Mouse (Mus musculus): ENCODE measurements around the gene Itsn1. TPM values are rescaled to one million over a fixed set of nuclear protein-coding genes. Genes with fewer than 3 reads are reported as not detected.

Itsn1 gene
- polyA plus RNA-seq, 1 experiment from 2014 or later: 48.3 TPM

- ATAC-seq (ENCODE audit: low read depth) (no peak), DNase-seq (no peak)
- H3K9ac ChIP-seq: no peak overlapping the region
- H3K36me3 ChIP-seq: no peaks in the 10 kb centered on the region
- no peaks in the 10 kb centered on the region for H3K4me1 ChIP-seq (replicated peaks)
- H3K4me3 ChIP-seq (replicated peaks): no peak overlapping the region
- H3K4me2 ChIP-seq: no peak overlapping the region
- no peak overlapping the region for H3K27ac ChIP-seq
- H3K27me3 ChIP-seq: peaks cover 10% of the 10 kb centered on the region; the same call in 1 of the 2 replicates
- no peaks in the 10 kb centered on the region; the same call in 1 of the 2 replicates for H3K9me3 ChIP-seq (replicated peaks)
- WGBS (ENCODE audit: insufficient replicate concordance): 74% methylated on average over 15 of the region's 15 CpGs
These were observed 180.7 kb downstream of the Itsn1 start for GRCm38 (mm10) chr16:91909569-91910335.

- H3K4me2 ChIP-seq: peak overlapping the region; percentile 64
- peaks cover 18% of the 10 kb centered on the region for H3K4me1 ChIP-seq (replicated peaks)
- H3K9me3 ChIP-seq (replicated peaks): no peaks in the 10 kb centered on the region
- peak; percentile 73 for DNase-seq
- H3K9ac ChIP-seq: peak overlapping the region; percentile 61
- H3K27me3 ChIP-seq: peaks cover 4% of the 10 kb centered on the region; the same call in 1 of the 2 replicates
- peak; percentile 74 for ATAC-seq (ENCODE audit: low read depth)
- WGBS (ENCODE audit: insufficient replicate concordance): 14% methylated on average over 17 of the region's 17 CpGs
- no peaks in the 10 kb centered on the region for H3K36me3 ChIP-seq
- H3K27ac ChIP-seq: 0 out of 2 replicates have a peak overlapping the region, but pooled peaks have one; percentile 31
- H3K4me3 ChIP-seq (replicated peaks): peak overlapping the region; percentile 43
These were observed 188.6 kb downstream of the Itsn1 start for GRCm38 (mm10) chr16:91917631-91918096.

GRCm38 (mm10) chr16:91918461-91918860 lies 189.4 kb downstream of the Itsn1 start:
- H3K27ac ChIP-seq: no peak overlapping the region
- peaks cover 6% of the 10 kb centered on the region for H3K36me3 ChIP-seq
- no peak for ATAC-seq (ENCODE audit: low read depth)
- H3K4me1 ChIP-seq (replicated peaks): peaks cover 25% of the 10 kb centered on the region
- no peak overlapping the region for H3K4me2 ChIP-seq
- H3K9me3 ChIP-seq (replicated peaks): no peaks in the 10 kb centered on the region
- peaks cover 4% of the 10 kb centered on the region; the same call in 1 of the 2 replicates for H3K27me3 ChIP-seq
- no peak overlapping the region for H3K4me3 ChIP-seq (replicated peaks)
- WGBS (ENCODE audit: insufficient replicate concordance): 62% methylated on average over 4 of the region's 4 CpGs
- H3K9ac ChIP-seq: no peak overlapping the region
- no peak for DNase-seq

GRCm38 (mm10) chr16:91919056-91919455 lies 190.0 kb downstream of the Itsn1 start:
- WGBS (ENCODE audit: insufficient replicate concordance): 50% methylated on average over 6 of the region's 6 CpGs
- Histone ChIP-seq H3K9me3 (replicated peaks) (no peaks in the 10 kb centered on the region), H3K9ac (no peak overlapping the region), H3K4me3 (replicated peaks) (no peak overlapping the region), H3K4me1 (replicated peaks) (peaks cover 26% of the 10 kb centered on the region), H3K27me3 (peaks cover 4% of the 10 kb centered on the region; the same call in 1 of the 2 replicates), H3K27ac (no peak overlapping the region), H3K4me2 (no peak overlapping the region), H3K36me3 (peaks cover 12% of the 10 kb centered on the region)
- DNase-seq: no peak
- no peak for ATAC-seq (ENCODE audit: low read depth)

- Histone ChIP-seq H3K9me3 (replicated peaks) (no peaks in the 10 kb centered on the region), H3K4me3 (replicated peaks) (no peak overlapping the region), H3K27me3 (no peaks in the 10 kb centered on the region), H3K4me1 (replicated peaks) (peaks cover 26% of the 10 kb centered on the region), H3K36me3 (peaks cover 35% of the 10 kb centered on the region), H3K4me2 (no peak overlapping the region), H3K9ac (no peak overlapping the region), H3K27ac (no peak overlapping the region)
- ATAC-seq (ENCODE audit: low read depth) (no peak), DNase-seq (no peak)
- 82% methylated on average over 11 of the region's 11 CpGs for WGBS (ENCODE audit: insufficient replicate concordance)
These were observed 192.3 kb downstream of the Itsn1 start for GRCm38 (mm10) chr16:91921340-91921739.

- no peak for ATAC-seq (ENCODE audit: low read depth)
These were observed 193.9 kb downstream of the Itsn1 start for GRCm38 (mm10) chr16:91922939-91923338.

GRCm38 (mm10) chr16:91924426-91924825 lies 195.3 kb downstream of the Itsn1 start:
- WGBS (ENCODE audit: insufficient replicate concordance): 83% methylated on average over 8 of the region's 8 CpGs
- DNase-seq (no peak), ATAC-seq (ENCODE audit: low read depth) (no peak)
- peaks cover 66% of the 10 kb centered on the region for H3K36me3 ChIP-seq
- H3K27ac ChIP-seq: no peak overlapping the region
- no peaks in the 10 kb centered on the region for H3K9me3 ChIP-seq (replicated peaks)
- H3K27me3 ChIP-seq: no peaks in the 10 kb centered on the region
- peaks cover 14% of the 10 kb centered on the region for H3K4me1 ChIP-seq (replicated peaks)
- no peak overlapping the region for H3K4me3 ChIP-seq (replicated peaks)
- H3K9ac ChIP-seq: no peak overlapping the region
- no peak overlapping the region for H3K4me2 ChIP-seq

More at GRCm38 (mm10) chr16:91922939-91923338, 193.9 kb downstream of the Itsn1 start:
- no peak overlapping the region for H3K27ac ChIP-seq
- no peaks in the 10 kb centered on the region for H3K9me3 ChIP-seq (replicated peaks)
- H3K27me3 ChIP-seq: no peaks in the 10 kb centered on the region
- no peak overlapping the region for H3K9ac ChIP-seq
- peaks cover 51% of the 10 kb centered on the region for H3K36me3 ChIP-seq
- H3K4me1 ChIP-seq (replicated peaks): peaks cover 14% of the 10 kb centered on the region
- 67% methylated on average over 8 of the region's 8 CpGs for WGBS (ENCODE audit: insufficient replicate concordance)
- DNase-seq: no peak
- H3K4me3 ChIP-seq (replicated peaks): no peak overlapping the region
- H3K4me2 ChIP-seq: no peak overlapping the region

GRCm38 (mm10) chr16:91927911-91928630 lies 199.0 kb downstream of the Itsn1 start:
- Histone ChIP-seq H3K9ac (no peak overlapping the region), H3K36me3 (peaks cover 70% of the 10 kb centered on the region), H3K27ac (no peak overlapping the region), H3K4me1 (replicated peaks) (peaks cover 32% of the 10 kb centered on the region), H3K9me3 (replicated peaks) (no peaks in the 10 kb centered on the region), H3K27me3 (no peaks in the 10 kb centered on the region), H3K4me2 (no peak overlapping the region), H3K4me3 (replicated peaks) (no peak overlapping the region)
- 88% methylated on average over 16 of the region's 16 CpGs for WGBS (ENCODE audit: insufficient replicate concordance)
- no peak for DNase-seq
- ATAC-seq (ENCODE audit: low read depth): no peak

GRCm38 (mm10) chr16:91931078-91932013 lies 202.3 kb downstream of the Itsn1 start:
- under 1% methylated on average over 53 of the region's 53 CpGs for WGBS (ENCODE audit: insufficient replicate concordance)
- H3K27ac ChIP-seq: peak overlapping the region; percentile 89
- H3K27me3 ChIP-seq: no peaks in the 10 kb centered on the region
- DNase-seq: peak; percentile 92
- H3K9ac ChIP-seq: peak overlapping the region; percentile 99
- H3K36me3 ChIP-seq: peaks cover 37% of the 10 kb centered on the region
- peaks cover 39% of the 10 kb centered on the region for H3K4me1 ChIP-seq (replicated peaks)
- H3K4me3 ChIP-seq (replicated peaks): peak overlapping the region; percentile 99
- H3K4me2 ChIP-seq: peak overlapping the region; percentile 82
- ATAC-seq (ENCODE audit: low read depth): peak; percentile 91
- H3K9me3 ChIP-seq (replicated peaks): no peaks in the 10 kb centered on the region

- Histone ChIP-seq H3K27ac (peak overlapping the region; percentile 47; the same call in 1 of the 2 replicates), H3K4me2 (peak overlapping the region; percentile 52), H3K4me3 (replicated peaks) (peak overlapping the region; percentile 99), H3K27me3 (no peaks in the 10 kb centered on the region), H3K9me3 (replicated peaks) (no peaks in the 10 kb centered on the region), H3K9ac (peak overlapping the region; percentile 99), H3K4me1 (replicated peaks) (peaks cover 39% of the 10 kb centered on the region), H3K36me3 (peaks cover 29% of the 10 kb centered on the region)
- no peak for ATAC-seq (ENCODE audit: low read depth)
- 38% methylated on average over 8 of the region's 8 CpGs for WGBS (ENCODE audit: insufficient replicate concordance)
- DNase-seq: no peak
These were observed 203.1 kb downstream of the Itsn1 start for GRCm38 (mm10) chr16:91932082-91932690.
